Mouse (Mus musculus): ENCODE measurements at regions not wholly inside any gene's neighbourhood (a gene's known extent, or its start where the extent isn't known, plus 50 kb on each side); places are given as distances from the start of the nearest gene placed in this dataset.

DNA sequence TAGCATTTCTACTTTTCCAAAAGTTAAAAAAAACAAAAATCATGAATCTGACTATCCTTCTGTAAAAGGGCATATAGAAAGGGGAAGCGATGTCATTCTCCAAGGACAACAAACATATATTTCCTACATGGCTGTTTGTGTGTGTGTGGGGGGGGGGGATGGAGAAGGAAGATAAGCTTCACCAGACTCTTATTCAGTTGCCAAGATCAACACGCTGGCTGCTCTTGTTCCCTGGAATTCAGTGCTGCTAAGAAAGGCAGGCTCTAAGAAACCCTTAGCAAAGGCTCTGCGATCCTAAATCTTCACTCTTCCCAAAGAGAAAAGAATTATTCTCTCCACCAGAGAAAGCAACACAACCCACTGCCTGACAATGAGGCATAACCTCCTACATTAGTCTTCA is 126.4 kb downstream of the Ahr start:
- no peak for TF ChIP-seq CTCF (IDR thresholded peaks at IDR 0.05; ENCODE audit: insufficient read depth, low read length)
- no peak for TF ChIP-seq POLR2A (IDR thresholded peaks at IDR 0.05; ENCODE audit: borderline replicate concordance, extremely low read depth, low read depth, low read length)

Measured in lung, adult 2 months (tissue).